Mouse (Mus musculus) cerebellum, postnatal 25 days (tissue): ENCODE measurements around the gene Kcp.

ENCODE experiments used
- DNase-seq, 2 experiments: peaks; one replicate each; pipeline ENCODE4 v3.0.0; 2021; ENCODE audit warnings: mixed read lengths in 2 of 2

Gene Kcp

GRCm38 (mm10) chr6:29523301-29524033 is 15.7 kb upstream of the Kcp start:
- DNase-seq: no peak

- DNase-seq: no peak
These were observed 15.0 kb upstream of the Kcp start for GRCm38 (mm10) chr6:29522626-29523300.

- peak in 1 of 2 experiments; percentile 56 for DNase-seq
These were observed 9.4 kb upstream of the Kcp start for GRCm38 (mm10) chr6:29517139-29517538.

GRCm38 (mm10) chr6:29513284-29513683 is 5.5 kb upstream of the Kcp start:
- no peak for DNase-seq

- DNase-seq: no peak
These were observed 1.3 kb upstream of the Kcp start for GRCm38 (mm10) chr6:29509086-29509485.

GRCm38 (mm10) chr6:29506834-29507233 is 918 bp downstream of the Kcp start:
- DNase-seq: no peak

GRCm38 (mm10) chr6:29505493-29505892 is 2.3 kb downstream of the Kcp start:
- no peak for DNase-seq

- DNase-seq: no peak
These were observed 6.2 kb downstream of the Kcp start for GRCm38 (mm10) chr6:29501599-29501998.

GRCm38 (mm10) chr6:29500810-29501209 is 6.9 kb downstream of the Kcp start:
- no peak for DNase-seq

GRCm38 (mm10) chr6:29500177-29500576 is 7.6 kb downstream of the Kcp start:
- no peak for DNase-seq

- no peak for DNase-seq
These were observed 10.0 kb downstream of the Kcp start for GRCm38 (mm10) chr6:29497791-29498190.

GRCm38 (mm10) chr6:29496270-29496669 is 11.5 kb downstream of the Kcp start:
- DNase-seq: no peak

- no peak for DNase-seq
These were observed 13.7 kb downstream of the Kcp start for GRCm38 (mm10) chr6:29494101-29494500.

GRCm38 (mm10) chr6:29485951-29486350 is 21.8 kb downstream of the Kcp start:
- no peak for DNase-seq

GRCm38 (mm10) chr6:29484716-29485559 is 22.8 kb downstream of the Kcp start:
- peak; percentile 69 to 84 for DNase-seq

- no peak for DNase-seq
These were observed 25.1 kb downstream of the Kcp start for GRCm38 (mm10) chr6:29482691-29483090.

- no peak for DNase-seq
These were observed 33.0 kb downstream of the Kcp start for GRCm38 (mm10) chr6:29474736-29475135.

GRCm38 (mm10) chr6:29473941-29474691 is 33.6 kb downstream of the Kcp start:
- peak; percentile 51 to 73 for DNase-seq

GRCm38 (mm10) chr6:29471137-29471536 is 36.6 kb downstream of the Kcp start, which contains the start of gene Atp6v1fnb:
Gene Atp6v1fnb, plus strand, starts transcription at chr6:29471437.
- no peak for DNase-seq

- no peak for DNase-seq
These were observed 38.9 kb downstream of the Kcp start for GRCm38 (mm10) chr6:29468851-29469250.

GRCm38 (mm10) chr6:29467583-29468354 is 40.0 kb downstream of the Kcp start, which contains the start of gene Atp6v1f:
Gene Atp6v1f, plus strand, starts transcription at chr6:29467718.
- peak; percentile 94 to 98 for DNase-seq

GRCm38 (mm10) chr6:29463388-29463787 is 44.4 kb downstream of the Kcp start:
- DNase-seq: no peak
